9 mouse cellular contexts compared by ENCODE assay signal in the genomic region with DNA sequence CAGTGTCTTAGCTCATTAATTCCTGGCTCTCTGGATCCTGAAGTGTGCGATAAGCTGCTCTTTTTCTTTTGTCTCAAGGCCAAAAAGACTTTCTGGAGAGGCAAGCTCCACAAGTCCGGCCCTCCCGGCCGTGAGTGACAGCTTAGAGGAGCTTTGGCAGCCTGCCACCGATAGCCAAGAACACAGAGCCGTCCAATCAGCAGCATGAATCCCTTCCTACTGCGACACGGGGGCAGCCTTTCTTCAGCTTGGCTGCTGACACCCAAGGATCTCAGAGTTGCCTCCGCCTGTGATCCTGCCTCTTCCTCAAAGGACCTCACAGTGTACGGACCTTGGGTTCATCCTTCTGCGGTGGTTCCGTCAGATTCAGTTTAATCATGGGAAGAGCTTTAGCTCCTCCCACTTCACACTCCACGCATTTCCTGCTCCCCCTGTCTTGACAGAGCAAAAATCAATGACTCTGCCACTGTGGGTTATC. TPM values are rescaled to one million over a fixed set of nuclear protein-coding genes. Genes with fewer than 3 reads are reported as not detected.
DNase-seq lines count a peak whose midpoint lies in the region; ATAC-seq and TF ChIP-seq lines count a peak whose summit lies in the region.
"Had no signal": no experiment of that assay in that cellular context is flagged by ENCODE, and none has a peak within 500 bp of the region (broad histone marks: within the 10 kb centered on the region; RNA-seq: fewer than 3 reads in every experiment).

No protein-coding gene starts in this region.

- no peaks in the 10 kb centered on the region; the same call in 1 of the 2 replicates for H3K9me3 ChIP-seq in heart, embryonic 11.5 days (replicated peaks; ENCODE audit: control insufficient read depth, low read length)
- no peaks in the 10 kb centered on the region for H3K9me3 ChIP-seq in kidney, embryonic 15.5 days (replicated peaks)

- no peak for TF ChIP-seq CTCF in embryonic fibroblast, embryonic 13.5 days (IDR thresholded peaks at IDR 0.05; ENCODE audit: borderline replicate concordance, insufficient read depth, low read length)

- no peaks in the 10 kb centered on the region for H3K36me3 ChIP-seq in heart, embryonic 11.5 days (ENCODE audit: control insufficient read depth, insufficient read depth, low read length)
- H3K36me3 ChIP-seq in kidney, embryonic 15.5 days: no peaks in the 10 kb centered on the region

- peak; percentile 96 for DNase-seq in 3T3-L1 (ENCODE audit: low read depth, low spot score)
- peak; percentile 97 for DNase-seq in brain, adult 2 months (ENCODE audit: low read depth, low spot score)
- peak; percentile 89 for DNase-seq in liver
- peak; percentile 61 to 79 for DNase-seq in monocyte, adult 2 months (ENCODE audit: low read depth in 1 of 2, low spot score in 2 of 2)
- DNase-seq in spleen, postnatal 14 days (ENCODE audit: low spot score in 2 of 2): peak; percentile 40 to 69

- peak; percentile 58 for TF ChIP-seq POLR2A in embryonic fibroblast, embryonic 13.5 days (IDR thresholded peaks at IDR 0.05; ENCODE audit: low read depth, low read length)

- peak overlapping the region; percentile 49 for H3K9ac ChIP-seq in heart, embryonic 11.5 days (ENCODE audit: low read depth, low read length)
- peak overlapping the region; percentile 47 for H3K9ac ChIP-seq in kidney, embryonic 15.5 days

- 0% methylated on average over 13 of the region's 13 CpGs for WGBS in heart, embryonic 11.5 days (ENCODE audit: insufficient replicate concordance)
- 1% methylated on average over 13 of the region's 13 CpGs for WGBS in kidney, embryonic 15.5 days

- ATAC-seq in heart, embryonic 11.5 days (replicated peaks; ENCODE audit: insufficient number of reproducible peaks, low FRiP score, low TSS enrichment): peak; percentile 82
- ATAC-seq in kidney, embryonic 15.5 days (replicated peaks; ENCODE audit: low FRiP score): peak; percentile 88

- peak overlapping the region; percentile 3; the same call in 1 of the 2 replicates for H3K4me3 ChIP-seq in embryonic fibroblast, embryonic 13.5 days (ENCODE audit: insufficient read depth, low read length)
- H3K4me3 ChIP-seq in heart, embryonic 11.5 days (ENCODE audit: low read depth, low read length): peak overlapping the region; percentile 41
- peak overlapping the region; percentile 32 for H3K4me3 ChIP-seq in kidney, embryonic 15.5 days (replicated peaks)

- peaks cover 7% of the 10 kb centered on the region for H3K4me1 ChIP-seq in embryonic fibroblast, embryonic 13.5 days (ENCODE audit: control insufficient read depth, insufficient read depth, low read length)
- H3K4me1 ChIP-seq in heart, embryonic 11.5 days (ENCODE audit: control insufficient read depth, insufficient read depth, low read length): peaks cover 44% of the 10 kb centered on the region
- peaks cover 50% of the 10 kb centered on the region for H3K4me1 ChIP-seq in kidney, embryonic 15.5 days

- H3K27me3 ChIP-seq in heart, embryonic 11.5 days (ENCODE audit: control insufficient read depth, insufficient read depth, low read length): no peaks in the 10 kb centered on the region
- H3K27me3 ChIP-seq in kidney, embryonic 15.5 days: no peaks in the 10 kb centered on the region
- H3K27me3 ChIP-seq: CH12.LX had no signal

- peak overlapping the region; percentile 70 for H3K4me2 ChIP-seq in heart, embryonic 11.5 days
- H3K4me2 ChIP-seq in kidney, embryonic 15.5 days: peak overlapping the region; percentile 60

- H3K27ac ChIP-seq in embryonic fibroblast, embryonic 13.5 days (ENCODE audit: insufficient read depth, low read length): peak overlapping the region; percentile 90
- peak overlapping the region; percentile 93 for H3K27ac ChIP-seq in heart, embryonic 11.5 days (ENCODE audit: low read depth, low read length)
- H3K27ac ChIP-seq in kidney, embryonic 15.5 days: peak overlapping the region; percentile 98

RNA-seq across cellular contexts. Expression of gene Maml3, which starts 57.9 kb away (rescaled TPM):
- polyA plus RNA-seq in embryonic fibroblast, embryonic 13.5 days (2011; ENCODE audit: insufficient read length, low read depth, missing spikeins): 1.8 and 2.2 TPM in 2 replicates
- polyA plus RNA-seq in heart, embryonic 11.5 days (2014; fragmentation: Nextera tagmentation; extraction: Ambion mirVana): 2.1 and 2.6 TPM in 2 replicates
- polyA plus RNA-seq in kidney, embryonic 15.5 days (2015; fragmentation: Nextera tagmentation; extraction: Ambion mirVana): 6.2 and 7.8 TPM in 2 replicates

Comparison
In these comparisons a context has a peak if more than half of its experiments do, and no peak if none do; other contexts are left out.
1. Peak in every context shown above with its lines: DNase-seq, ATAC-seq, H3K4me3 ChIP-seq and H3K27ac ChIP-seq.